Mouse (Mus musculus): Measurements from ENCODE around the gene Ebf1. TPM values are rescaled to one million over a fixed set of nuclear protein-coding genes. Genes with fewer than 3 reads are reported as not detected.

The Ebf1 gene
- polyA plus RNA-seq, 1 experiment from 2014 or later, result 13.0 TPM

GRCm38 (mm10) chr11:44866476-44867149 is 249.5 kb downstream of the Ebf1 start:
- H3K36me3 ChIP-seq, result no peaks in the 10 kb centered on the region
- H3K9me3 ChIP-seq, result no peaks in the 10 kb centered on the region
- no peaks in the 10 kb centered on the region for H3K27me3 ChIP-seq (replicated peaks)
- H3K4me3 ChIP-seq, result no peak overlapping the region
- ATAC-seq (ENCODE audit: extremely low read depth, insufficient number of reproducible peaks, low FRiP score, low TSS enrichment), result no peak
- H3K9ac ChIP-seq, result no peak overlapping the region
- H3K4me1 ChIP-seq, result peaks cover 35% of the 10 kb centered on the region
- peak overlapping the region; percentile 37; the same call in 1 of the 2 replicates for H3K27ac ChIP-seq (replicated peaks)
- H3K4me2 ChIP-seq, result peak overlapping the region; percentile 29
- 29% methylated on average over 14 of the region's 14 CpGs for WGBS

GRCm38 (mm10) chr11:44867433-44867832 is 250.3 kb downstream of the Ebf1 start:
- no peak for ATAC-seq (ENCODE audit: extremely low read depth, insufficient number of reproducible peaks, low FRiP score, low TSS enrichment)
- H3K36me3 ChIP-seq, result no peaks in the 10 kb centered on the region
- H3K4me3 ChIP-seq, result no peak overlapping the region
- peaks cover 35% of the 10 kb centered on the region for H3K4me1 ChIP-seq
- H3K27me3 ChIP-seq (replicated peaks), result no peaks in the 10 kb centered on the region
- H3K4me2 ChIP-seq, result no peak overlapping the region
- H3K27ac ChIP-seq (replicated peaks), result peak overlapping the region; percentile 37
- 31% methylated on average over 4 of the region's 4 CpGs for WGBS
- H3K9ac ChIP-seq, result no peak overlapping the region
- no peaks in the 10 kb centered on the region for H3K9me3 ChIP-seq

- H3K4me1 ChIP-seq, result peaks cover 5% of the 10 kb centered on the region; the same call in 1 of the 2 replicates
- no peaks in the 10 kb centered on the region for H3K9me3 ChIP-seq
- H3K4me3 ChIP-seq, result no peak overlapping the region
- no peak overlapping the region for H3K9ac ChIP-seq
- 55% methylated on average over 1 of the region's 1 CpGs for WGBS
- H3K4me2 ChIP-seq, result no peak overlapping the region
- no peaks in the 10 kb centered on the region for H3K27me3 ChIP-seq (replicated peaks)
- no peaks in the 10 kb centered on the region for H3K36me3 ChIP-seq
- no peak for ATAC-seq (ENCODE audit: extremely low read depth, insufficient number of reproducible peaks, low FRiP score, low TSS enrichment)
- no peak overlapping the region for H3K27ac ChIP-seq (replicated peaks)
Measured at GRCm38 (mm10) chr11:44873876-44874275, 256.8 kb downstream of the Ebf1 start.

- H3K4me3 ChIP-seq, result no peak overlapping the region
- no peak overlapping the region for H3K27ac ChIP-seq (replicated peaks)
- H3K27me3 ChIP-seq (replicated peaks), result no peaks in the 10 kb centered on the region
- ATAC-seq (ENCODE audit: extremely low read depth, insufficient number of reproducible peaks, low FRiP score, low TSS enrichment), result no peak
- H3K36me3 ChIP-seq, result no peaks in the 10 kb centered on the region
- H3K9me3 ChIP-seq, result no peaks in the 10 kb centered on the region
- H3K4me2 ChIP-seq, result no peak overlapping the region
- H3K9ac ChIP-seq, result no peak overlapping the region
- WGBS, result 55% methylated on average over 3 of the region's 3 CpGs
- peaks cover 5% of the 10 kb centered on the region; the same call in 1 of the 2 replicates for H3K4me1 ChIP-seq
Measured at GRCm38 (mm10) chr11:44875171-44875570, 258.1 kb downstream of the Ebf1 start.

GRCm38 (mm10) chr11:44881056-44881683 is 264.1 kb downstream of the Ebf1 start:
- Histone ChIP-seq H3K27me3 (replicated peaks) (no peaks in the 10 kb centered on the region), H3K36me3 (0 out of 2 replicates have a peak, but pooled peaks cover 2% of the 10 kb centered on the region), H3K4me3 (no peak overlapping the region), H3K9ac (no peak overlapping the region), H3K27ac (replicated peaks) (no peak overlapping the region), H3K9me3 (no peaks in the 10 kb centered on the region), H3K4me1 (peaks cover 3% of the 10 kb centered on the region; the same call in 1 of the 2 replicates), H3K4me2 (no peak overlapping the region)
- no peak for ATAC-seq (ENCODE audit: extremely low read depth, insufficient number of reproducible peaks, low FRiP score, low TSS enrichment)
- WGBS, result 51% methylated on average over 9 of the region's 9 CpGs

- Histone ChIP-seq H3K4me2 (no peak overlapping the region), H3K27ac (replicated peaks) (no peak overlapping the region), H3K9me3 (no peaks in the 10 kb centered on the region), H3K4me1 (peaks cover 3% of the 10 kb centered on the region; the same call in 1 of the 2 replicates), H3K9ac (no peak overlapping the region), H3K27me3 (replicated peaks) (no peaks in the 10 kb centered on the region), H3K4me3 (no peak overlapping the region), H3K36me3 (0 out of 2 replicates have a peak, but pooled peaks cover 2% of the 10 kb centered on the region)
- no peak for ATAC-seq (ENCODE audit: extremely low read depth, insufficient number of reproducible peaks, low FRiP score, low TSS enrichment)
- WGBS, result 80% methylated on average over 4 of the region's 4 CpGs
Measured at GRCm38 (mm10) chr11:44882476-44882970, 265.4 kb downstream of the Ebf1 start.

GRCm38 (mm10) chr11:44884337-44884736 is 267.2 kb downstream of the Ebf1 start:
- no peak overlapping the region for H3K4me3 ChIP-seq
- no peak overlapping the region for H3K9ac ChIP-seq
- no peaks in the 10 kb centered on the region for H3K27me3 ChIP-seq (replicated peaks)
- 0 out of 2 replicates have a peak, but pooled peaks cover 2% of the 10 kb centered on the region for H3K36me3 ChIP-seq
- no peak for ATAC-seq (ENCODE audit: extremely low read depth, insufficient number of reproducible peaks, low FRiP score, low TSS enrichment)
- peaks cover 3% of the 10 kb centered on the region; the same call in 1 of the 2 replicates for H3K4me1 ChIP-seq
- no peak overlapping the region for H3K27ac ChIP-seq (replicated peaks)
- 69% methylated on average over 3 of the region's 3 CpGs for WGBS
- H3K9me3 ChIP-seq, result no peaks in the 10 kb centered on the region
- no peak overlapping the region for H3K4me2 ChIP-seq

- Histone ChIP-seq H3K4me1 (no peaks in the 10 kb centered on the region), H3K4me2 (no peak overlapping the region), H3K4me3 (no peak overlapping the region), H3K27ac (replicated peaks) (no peak overlapping the region), H3K27me3 (replicated peaks) (no peaks in the 10 kb centered on the region), H3K9ac (no peak overlapping the region), H3K9me3 (no peaks in the 10 kb centered on the region), H3K36me3 (0 out of 2 replicates have a peak, but pooled peaks cover 2% of the 10 kb centered on the region)
- WGBS, result 88% methylated on average over 2 of the region's 2 CpGs
- no peak for ATAC-seq (ENCODE audit: extremely low read depth, insufficient number of reproducible peaks, low FRiP score, low TSS enrichment)
Measured at GRCm38 (mm10) chr11:44886897-44887296, 269.8 kb downstream of the Ebf1 start.

- WGBS, result 86% methylated on average over 7 of the region's 7 CpGs
- ATAC-seq (ENCODE audit: extremely low read depth, insufficient number of reproducible peaks, low FRiP score, low TSS enrichment), result no peak
- H3K4me1 ChIP-seq, result peaks cover under 1% of the 10 kb centered on the region; the same call in 1 of the 2 replicates
- no peak overlapping the region for H3K4me2 ChIP-seq
- no peaks in the 10 kb centered on the region for H3K9me3 ChIP-seq
- H3K27me3 ChIP-seq (replicated peaks), result no peaks in the 10 kb centered on the region
- H3K27ac ChIP-seq (replicated peaks), result no peak overlapping the region
- H3K4me3 ChIP-seq, result no peak overlapping the region
- 0 out of 2 replicates have a peak, but pooled peaks cover 2% of the 10 kb centered on the region for H3K36me3 ChIP-seq
- no peak overlapping the region for H3K9ac ChIP-seq
Measured at GRCm38 (mm10) chr11:44887691-44888090, 270.6 kb downstream of the Ebf1 start.

GRCm38 (mm10) chr11:44888390-44888789 is 271.3 kb downstream of the Ebf1 start:
- peaks cover 7% of the 10 kb centered on the region; the same call in 1 of the 2 replicates for H3K4me1 ChIP-seq
- no peaks in the 10 kb centered on the region for H3K9me3 ChIP-seq
- no peaks in the 10 kb centered on the region for H3K27me3 ChIP-seq (replicated peaks)
- WGBS, result 82% methylated on average over 4 of the region's 4 CpGs
- ATAC-seq (ENCODE audit: extremely low read depth, insufficient number of reproducible peaks, low FRiP score, low TSS enrichment), result no peak
- H3K27ac ChIP-seq (replicated peaks), result no peak overlapping the region
- H3K4me2 ChIP-seq, result no peak overlapping the region
- H3K9ac ChIP-seq, result no peak overlapping the region
- no peak overlapping the region for H3K4me3 ChIP-seq
- 0 out of 2 replicates have a peak, but pooled peaks cover 2% of the 10 kb centered on the region for H3K36me3 ChIP-seq

- ATAC-seq (ENCODE audit: extremely low read depth, insufficient number of reproducible peaks, low FRiP score, low TSS enrichment), result no peak
- H3K27ac ChIP-seq (replicated peaks), result no peak overlapping the region
Measured at GRCm38 (mm10) chr11:44892814-44893521, 275.9 kb downstream of the Ebf1 start.

More at GRCm38 (mm10) chr11:44892814-44893521, 275.9 kb downstream of the Ebf1 start:
- 53% methylated on average over 18 of the region's 18 CpGs for WGBS
- no peak overlapping the region for H3K9ac ChIP-seq
- no peaks in the 10 kb centered on the region for H3K9me3 ChIP-seq
- H3K27me3 ChIP-seq (replicated peaks), result no peaks in the 10 kb centered on the region
- peak overlapping the region; percentile 45 for H3K4me2 ChIP-seq
- no peak overlapping the region for H3K4me3 ChIP-seq
- peaks cover 24% of the 10 kb centered on the region for H3K4me1 ChIP-seq
- H3K36me3 ChIP-seq, result no peaks in the 10 kb centered on the region

All from heart, embryonic 13.5 days (tissue).